Mouse (Mus musculus): ENCODE data around the gene Atat1. TPM values are rescaled to one million over a fixed set of nuclear protein-coding genes. Genes with fewer than 3 reads are reported as not detected.

The Atat1 gene
- polyA plus RNA-seq, 1 experiment from 2014 or later, result 280 TPM

- no peak overlapping the region for H3K4me3 ChIP-seq (replicated peaks)
- peaks cover 30% of the 10 kb centered on the region for H3K4me1 ChIP-seq
- peaks cover 57% of the 10 kb centered on the region for H3K36me3 ChIP-seq (replicated peaks)
- 98% methylated on average over 4 of the region's 4 CpGs for WGBS
- H3K27ac ChIP-seq, result no peak overlapping the region
- no peak overlapping the region for H3K9ac ChIP-seq
- no peak overlapping the region for H3K4me2 ChIP-seq
- H3K27me3 ChIP-seq, result no peaks in the 10 kb centered on the region
- no peaks in the 10 kb centered on the region for H3K9me3 ChIP-seq
- ATAC-seq (ENCODE audit: low FRiP score), result no peak
Measured at GRCm38 (mm10) chr17:35923281-35923680, 13.4 kb upstream of the Atat1 start.

DNA sequence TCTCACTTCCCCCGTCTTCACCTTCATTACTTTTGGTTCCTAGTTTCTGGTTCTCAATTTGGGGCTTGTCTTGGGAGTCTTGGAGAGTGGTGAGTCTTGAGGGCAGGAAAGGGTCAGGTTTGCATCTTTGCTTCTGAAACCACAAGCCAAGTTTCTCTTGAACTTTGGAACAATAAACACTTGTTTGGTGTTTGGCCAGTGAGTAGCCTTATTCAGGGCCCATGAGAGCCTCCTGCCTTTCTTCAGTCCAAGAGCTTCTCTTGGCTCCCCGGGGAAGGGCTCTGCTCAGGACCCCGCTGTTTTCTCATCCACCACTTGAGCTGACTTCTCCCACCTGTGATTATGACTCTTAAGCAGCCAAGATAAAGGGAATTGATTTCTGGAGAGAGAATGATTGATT lies 12.7 kb upstream of the Atat1 start:
- H3K27me3 ChIP-seq, result no peaks in the 10 kb centered on the region
- no peak overlapping the region for H3K27ac ChIP-seq
- H3K4me1 ChIP-seq, result peaks cover 30% of the 10 kb centered on the region
- H3K9ac ChIP-seq, result no peak overlapping the region
- ATAC-seq (ENCODE audit: low FRiP score), result no peak
- WGBS, result 84% methylated on average over 3 of the region's 3 CpGs
- no peaks in the 10 kb centered on the region for H3K9me3 ChIP-seq
- H3K4me2 ChIP-seq, result no peak overlapping the region
- no peak overlapping the region for H3K4me3 ChIP-seq (replicated peaks)
- peaks cover 50% of the 10 kb centered on the region for H3K36me3 ChIP-seq (replicated peaks)

DNA sequence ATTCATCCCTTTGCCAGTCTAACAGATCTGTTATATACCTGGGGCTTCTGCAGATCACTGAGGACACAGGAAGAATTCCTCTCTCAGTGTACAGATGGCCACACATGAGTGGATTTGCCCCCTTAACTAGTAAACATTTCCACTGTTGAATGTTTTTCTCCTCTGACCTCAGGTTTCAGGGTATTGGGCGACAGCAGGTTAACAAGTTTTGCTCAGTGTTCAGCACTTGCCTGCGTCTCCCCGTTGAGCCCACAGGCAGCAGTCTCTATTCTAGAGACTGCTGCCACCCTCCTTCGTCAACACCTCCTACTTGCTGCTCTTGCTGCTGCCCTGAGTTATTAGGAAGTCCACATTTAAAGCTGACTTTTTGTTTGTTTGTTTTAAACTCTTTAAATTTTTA lies 11.8 kb upstream of the Atat1 start:
- no peak overlapping the region for H3K9ac ChIP-seq
- 0 out of 2 replicates have a peak overlapping the region, but pooled peaks have one; percentile 42 for H3K27ac ChIP-seq
- no peak overlapping the region for H3K4me2 ChIP-seq
- H3K27me3 ChIP-seq, result no peaks in the 10 kb centered on the region
- ATAC-seq (ENCODE audit: low FRiP score), result no peak
- H3K4me3 ChIP-seq (replicated peaks), result no peak overlapping the region
- H3K4me1 ChIP-seq, result peaks cover 30% of the 10 kb centered on the region
- 85% methylated on average over 4 of the region's 4 CpGs for WGBS
- no peaks in the 10 kb centered on the region for H3K9me3 ChIP-seq
- H3K36me3 ChIP-seq (replicated peaks), result peaks cover 43% of the 10 kb centered on the region

DNA sequence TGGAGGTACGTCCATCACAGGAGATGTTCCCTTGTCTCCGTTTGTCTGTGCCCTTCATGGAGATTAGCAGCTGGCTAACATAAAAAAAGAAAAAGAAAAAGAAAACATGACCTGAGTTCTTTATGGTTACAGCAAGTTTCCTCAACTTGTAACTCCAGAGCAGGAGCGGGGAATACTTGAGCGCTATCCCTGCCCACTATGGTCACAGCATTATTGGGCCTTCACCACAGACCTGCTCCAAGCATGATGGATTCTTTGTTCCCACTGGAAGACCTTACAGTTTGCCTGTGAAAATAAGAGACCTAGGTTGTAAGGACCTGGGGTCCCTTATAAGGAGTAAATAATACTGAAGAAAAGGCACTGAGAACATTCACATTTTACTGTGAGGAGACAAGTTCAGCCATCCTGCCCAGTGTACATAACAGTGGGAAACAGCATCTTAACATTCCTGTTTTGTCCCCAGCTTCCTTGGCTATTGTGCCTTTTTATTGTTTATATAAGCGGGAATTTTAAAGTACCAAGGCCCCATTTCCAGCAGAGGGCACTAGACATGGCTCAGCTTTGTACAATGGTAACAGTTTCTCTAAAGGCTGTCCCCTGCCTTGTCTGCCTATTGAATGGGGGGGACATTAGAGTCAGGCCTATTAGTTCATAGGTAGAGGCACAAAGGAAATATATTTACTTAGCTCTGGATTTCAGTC lies 11.1 kb upstream of the Atat1 start:
- WGBS, result 75% methylated on average over 5 of the region's 5 CpGs
- Histone ChIP-seq H3K27ac (peak overlapping the region; percentile 99), H3K4me2 (peak overlapping the region; percentile 72), H3K27me3 (no peaks in the 10 kb centered on the region), H3K36me3 (replicated peaks) (peaks cover 36% of the 10 kb centered on the region), H3K9ac (no peak overlapping the region), H3K4me1 (peaks cover 30% of the 10 kb centered on the region), H3K4me3 (replicated peaks) (no peak overlapping the region), H3K9me3 (no peaks in the 10 kb centered on the region)
- ATAC-seq (ENCODE audit: low FRiP score), result no peak

DNA sequence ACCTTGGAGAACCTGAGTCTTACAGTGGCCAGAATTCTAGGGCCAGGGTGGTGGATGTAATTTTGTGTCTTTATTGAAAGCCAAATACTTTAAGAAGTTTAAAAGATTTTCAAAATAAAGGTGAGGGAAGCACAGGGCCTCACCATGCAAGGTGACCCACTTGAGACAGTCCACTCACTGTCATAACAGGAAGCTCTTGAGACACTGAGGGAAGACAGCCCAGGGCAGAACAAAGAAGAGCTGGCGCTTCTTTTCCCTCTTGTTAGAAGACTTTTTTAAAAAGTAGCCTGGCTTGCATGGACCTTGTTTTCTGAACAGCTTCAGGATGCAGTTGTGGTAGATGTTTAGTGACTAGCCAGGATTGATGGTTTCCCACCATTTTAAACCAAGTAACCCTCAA lies 10.5 kb upstream of the Atat1 start:
- Histone ChIP-seq H3K4me3 (replicated peaks) (peak overlapping the region; percentile 68), H3K9ac (peak overlapping the region; percentile 98; the same call in 1 of the 2 replicates), H3K9me3 (no peaks in the 10 kb centered on the region), H3K27ac (peak overlapping the region; percentile 99), H3K4me2 (peak overlapping the region; percentile 72), H3K27me3 (no peaks in the 10 kb centered on the region), H3K4me1 (peaks cover 34% of the 10 kb centered on the region), H3K36me3 (replicated peaks) (peaks cover 31% of the 10 kb centered on the region)
- WGBS, result 85% methylated on average over 1 of the region's 1 CpGs
- ATAC-seq (ENCODE audit: low FRiP score), result no peak

GRCm38 (mm10) chr17:35919864-35920301 lies 10.0 kb upstream of the Atat1 start:
- WGBS, result 53% methylated on average over 6 of the region's 6 CpGs
- H3K27me3 ChIP-seq, result no peaks in the 10 kb centered on the region

DNA sequence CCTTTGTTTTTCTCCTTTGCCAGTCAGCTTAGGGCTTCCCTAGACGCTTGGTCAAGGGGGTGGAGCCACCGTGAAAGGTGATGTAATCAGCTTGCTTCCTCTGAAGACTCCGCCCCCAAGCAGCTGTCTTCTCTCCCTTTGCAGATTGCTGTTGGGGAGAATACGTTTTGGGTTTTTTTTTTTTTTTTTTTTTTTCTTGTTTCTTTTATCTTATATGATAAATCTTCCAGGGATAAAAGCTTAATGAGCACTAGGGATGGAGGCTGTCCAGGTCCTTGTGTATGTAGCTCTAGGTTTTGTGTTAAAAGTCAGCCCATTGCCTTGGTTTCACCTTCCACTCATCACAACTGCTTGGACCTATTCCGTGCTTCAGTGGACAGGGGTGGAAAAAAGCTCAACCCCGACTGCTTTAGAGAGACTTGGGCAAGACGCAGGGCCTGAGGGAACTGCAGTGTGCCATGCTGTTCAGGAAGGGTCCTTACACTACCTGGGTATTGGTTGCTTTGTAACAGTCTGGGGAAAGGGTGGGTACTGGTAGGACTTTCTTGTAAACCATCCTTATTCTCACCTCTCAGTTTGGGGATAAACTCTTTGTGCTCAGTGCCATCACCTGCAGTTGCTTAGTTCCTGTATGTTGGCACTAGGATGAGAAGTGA lies 9.3 kb upstream of the Atat1 start:
- H3K27me3 ChIP-seq, result no peaks in the 10 kb centered on the region
- peak overlapping the region; percentile 68 for H3K4me3 ChIP-seq (replicated peaks)
- peak overlapping the region; percentile 99 for H3K27ac ChIP-seq
- H3K9ac ChIP-seq, result peak overlapping the region; percentile 98
- H3K36me3 ChIP-seq (replicated peaks), result peaks cover 22% of the 10 kb centered on the region
- peak overlapping the region; percentile 72 for H3K4me2 ChIP-seq
- peaks cover 36% of the 10 kb centered on the region for H3K4me1 ChIP-seq
- peak; percentile 60 for ATAC-seq (ENCODE audit: low FRiP score)
- WGBS, result 14% methylated on average over 7 of the region's 7 CpGs
- H3K9me3 ChIP-seq, result no peaks in the 10 kb centered on the region

More at GRCm38 (mm10) chr17:35919864-35920301, 10.0 kb upstream of the Atat1 start:
- peak overlapping the region; percentile 99 for H3K27ac ChIP-seq
- no peak for ATAC-seq (ENCODE audit: low FRiP score)
- peaks cover 26% of the 10 kb centered on the region for H3K36me3 ChIP-seq (replicated peaks)
- H3K4me3 ChIP-seq (replicated peaks), result peak overlapping the region; percentile 68
- H3K9ac ChIP-seq, result peak overlapping the region; percentile 98
- no peaks in the 10 kb centered on the region for H3K9me3 ChIP-seq
- H3K4me1 ChIP-seq, result peaks cover 36% of the 10 kb centered on the region
- H3K4me2 ChIP-seq, result peak overlapping the region; percentile 72

GRCm38 (mm10) chr17:35918276-35919059 lies 8.6 kb upstream of the Atat1 start:
- no peaks in the 10 kb centered on the region for H3K27me3 ChIP-seq
- peaks cover 36% of the 10 kb centered on the region for H3K4me1 ChIP-seq
- WGBS, result 0% methylated on average over 11 of the region's 11 CpGs
- ATAC-seq (ENCODE audit: low FRiP score), result no peak
- peaks cover 17% of the 10 kb centered on the region for H3K36me3 ChIP-seq (replicated peaks)
- H3K9ac ChIP-seq, result peak overlapping the region; percentile 98
- peak overlapping the region; percentile 99 for H3K27ac ChIP-seq
- peak overlapping the region; percentile 72 for H3K4me2 ChIP-seq
- H3K9me3 ChIP-seq, result no peaks in the 10 kb centered on the region
- peak overlapping the region; percentile 68 for H3K4me3 ChIP-seq (replicated peaks)

DNA sequence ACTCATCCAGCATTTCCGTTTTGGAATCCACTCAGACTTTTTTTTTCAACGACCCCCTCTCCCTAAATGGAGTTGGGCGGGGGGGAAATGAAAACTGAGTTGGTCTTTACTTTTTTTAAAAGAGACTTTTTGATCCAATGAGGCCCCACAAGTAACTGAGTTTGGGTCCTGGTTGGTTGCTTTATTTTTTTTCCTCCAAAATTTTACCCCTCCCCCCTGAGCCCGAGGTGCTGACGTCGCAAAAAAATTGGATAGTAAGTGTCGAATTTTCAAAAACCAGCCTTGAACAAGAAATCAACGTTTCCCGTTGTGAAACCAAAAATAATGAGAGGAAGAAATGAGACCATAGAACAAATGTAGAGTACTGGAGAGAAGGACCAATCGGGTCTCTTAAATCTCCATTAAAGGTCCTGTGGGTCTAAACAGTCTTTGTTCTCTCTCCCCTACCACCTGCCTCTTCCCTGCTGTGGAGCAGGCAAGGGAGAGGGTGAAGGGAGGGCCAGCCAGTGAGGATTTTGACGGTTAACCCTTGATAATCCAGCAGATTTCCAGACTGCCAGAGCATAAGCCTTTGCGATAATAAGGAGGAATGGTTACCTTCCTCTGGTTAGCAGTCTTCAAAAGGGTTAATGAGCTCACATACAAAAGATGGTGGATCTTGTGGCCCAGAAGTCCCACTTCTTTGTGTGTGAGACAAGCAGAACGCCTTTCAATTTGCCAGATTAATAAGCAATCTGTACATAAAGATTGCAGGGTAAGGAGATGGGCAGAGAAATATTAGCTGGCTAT lies 7.8 kb upstream of the Atat1 start:
- Histone ChIP-seq H3K9ac (peak overlapping the region; percentile 98), H3K4me2 (peak overlapping the region; percentile 72), H3K27ac (peak overlapping the region; percentile 99), H3K9me3 (no peaks in the 10 kb centered on the region), H3K36me3 (replicated peaks) (peaks cover 21% of the 10 kb centered on the region), H3K4me3 (replicated peaks) (peak overlapping the region; percentile 68), H3K27me3 (no peaks in the 10 kb centered on the region), H3K4me1 (peaks cover 36% of the 10 kb centered on the region)
- ATAC-seq (ENCODE audit: low FRiP score), result no peak
- 0% methylated on average over 13 of the region's 13 CpGs for WGBS

DNA sequence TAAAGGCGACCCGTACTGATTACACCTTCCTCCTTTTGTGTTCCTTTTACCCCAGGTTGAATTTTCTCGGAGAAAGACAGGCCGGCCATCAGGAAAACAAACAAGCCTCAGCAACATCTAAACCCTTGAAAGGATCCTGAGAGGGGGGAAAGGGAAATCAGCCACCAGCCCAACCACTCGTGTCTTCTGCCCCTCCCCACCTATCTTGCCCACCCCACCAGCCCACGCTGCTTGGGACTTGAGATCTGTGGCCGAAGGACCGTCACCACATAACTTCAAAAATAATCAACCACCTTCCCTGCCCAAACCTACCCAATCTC lies 7.2 kb upstream of the Atat1 start:
- WGBS, result under 1% methylated on average over 8 of the region's 8 CpGs
- no peaks in the 10 kb centered on the region for H3K27me3 ChIP-seq
- H3K9ac ChIP-seq, result peak overlapping the region; percentile 98
- H3K4me1 ChIP-seq, result peaks cover 33% of the 10 kb centered on the region
- peak overlapping the region; percentile 68 for H3K4me3 ChIP-seq (replicated peaks)
- ATAC-seq (ENCODE audit: low FRiP score), result no peak
- peaks cover 26% of the 10 kb centered on the region for H3K36me3 ChIP-seq (replicated peaks)
- H3K9me3 ChIP-seq, result no peaks in the 10 kb centered on the region
- peak overlapping the region; percentile 99 for H3K27ac ChIP-seq
- H3K4me2 ChIP-seq, result peak overlapping the region; percentile 72

DNA sequence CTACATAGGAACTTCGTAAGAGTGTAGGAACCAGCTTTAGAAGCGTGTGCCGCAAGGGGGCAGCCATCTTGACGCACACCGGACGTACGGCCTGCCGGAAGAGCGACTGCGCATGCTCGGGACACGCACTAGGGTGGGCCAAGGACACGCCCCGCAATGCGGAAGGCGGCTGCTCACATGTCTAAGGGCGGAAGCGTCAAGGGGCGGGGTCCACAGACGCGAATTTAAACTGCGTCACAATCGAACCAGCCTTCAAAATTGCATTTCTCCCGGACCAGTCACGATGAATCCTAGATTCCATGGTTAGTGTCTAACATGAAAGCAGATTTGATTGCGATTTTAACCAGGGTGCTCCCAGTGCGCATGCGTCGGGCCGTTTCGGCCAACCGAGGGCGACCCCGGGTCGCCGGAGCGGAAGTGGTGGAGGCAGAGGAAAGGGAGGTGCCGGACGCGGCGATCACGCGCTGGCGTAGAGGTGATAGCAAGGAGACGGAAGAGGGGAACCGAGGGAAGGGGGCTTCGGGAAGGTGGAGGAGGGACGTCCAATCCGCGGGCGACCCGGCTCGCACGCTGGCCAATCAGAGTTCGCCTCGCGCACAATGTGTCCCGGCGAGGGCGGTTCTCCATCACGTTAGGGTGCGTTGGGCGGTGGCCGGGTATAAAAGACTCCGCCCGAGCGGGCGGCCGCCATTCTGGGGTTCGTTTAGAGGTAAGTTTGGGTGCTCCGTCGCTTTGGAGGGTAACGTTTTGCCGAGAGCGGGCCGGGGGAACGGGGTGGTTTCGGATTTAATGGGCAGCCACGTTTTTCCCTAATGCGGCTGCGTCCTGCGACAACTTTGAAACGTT lies 6.6 kb upstream of the Atat1 start, which contains the start of the genes Mrps18b and Ppp1r10:
Mrps18b (minus strand) TSS at position 93 of the 846 bp plus-strand sequence.
Ppp1r10 (plus strand) TSS at position 138 of the 846 bp plus-strand sequence.
- H3K4me3 ChIP-seq (replicated peaks), result peak within 1 kb of the TSS; percentile 68
- H3K4me2 ChIP-seq, result peak within 1 kb of the TSS; percentile 72
- WGBS, result under 1% methylated on average over 83 of the region's 83 CpGs
- peak; percentile 93 for ATAC-seq (ENCODE audit: low FRiP score)
- H3K27ac ChIP-seq, result peak within 1 kb of the TSS; percentile 99
- peak within 1 kb of the TSS; percentile 98 for H3K9ac ChIP-seq
- peaks cover 32% of the 10 kb centered on the region for H3K36me3 ChIP-seq (replicated peaks)
- no peaks in the 10 kb centered on the region for H3K27me3 ChIP-seq
- no peaks in the 10 kb centered on the region for H3K9me3 ChIP-seq
- peaks cover 29% of the 10 kb centered on the region for H3K4me1 ChIP-seq
